Mouse (Mus musculus) liver, embryonic 11.5 days (tissue): ENCODE measurements at regions not wholly inside any gene's neighbourhood (a gene's known extent, or its start where the extent isn't known, plus 50 kb on each side); places are given as distances from the start of the nearest gene placed in this dataset.

Experiments
- ATAC-seq: fragments of 200-750 bp; cut with Nextera tagmentation; replicated peaks from 2 replicates; pipeline ENCODE4 v1.8.0; 2017; ENCODE audit warnings: moderate number of reproducible peaks, mild to moderate bottlenecking, moderate TSS enrichment, moderate library complexity; ENCODE audit not compliant: low FRiP score
- DNase-seq: peaks from one replicate; pipeline ENCODE4 v3.0.0-alpha.2; 2017; ENCODE audit warnings: low spot score
- H3K27ac ChIP-seq: fragments of 300-500 bp; sonication (generic); 2 replicates; pipeline ENCODE4 v1.5.1; 2014; ENCODE audit warnings: mild to moderate bottlenecking, low read depth, low read length, control low read depth
- H3K27me3 ChIP-seq: fragments of 300-500 bp; sonication (generic); replicated peaks from 2 replicates; pipeline ENCODE4 v1.6.1; 2014; ENCODE audit warnings: low read length, mixed read lengths; ENCODE audit not compliant: control insufficient read depth, insufficient read depth
- H3K36me3 ChIP-seq: fragments of 300-500 bp; sonication (generic); 2 replicates; pipeline ENCODE4 v1.6.1; 2014; ENCODE audit warnings: mild to moderate bottlenecking, low read length, moderate library complexity, mixed read lengths; ENCODE audit not compliant: control insufficient read depth, insufficient read depth
- H3K4me1 ChIP-seq: fragments of 300-500 bp; sonication (generic); replicated peaks from 2 replicates; pipeline ENCODE4 v1.6.1; 2014; ENCODE audit warnings: low read length, mixed read lengths; ENCODE audit not compliant: control insufficient read depth, insufficient read depth
- H3K4me2 ChIP-seq: fragments of 300-500 bp; sonication (generic); 2 replicates; pipeline ENCODE4 v1.6.1; 2014; ENCODE audit warnings: mild to moderate bottlenecking, control low read depth, moderate library complexity
- H3K4me3 ChIP-seq: fragments of 300-500 bp; sonication (generic); 2 replicates; pipeline ENCODE4 v1.5.1; 2014; ENCODE audit warnings: low read depth, low read length, control low read depth
- H3K9ac ChIP-seq: fragments of 300-500 bp; sonication (generic); 2 replicates; pipeline ENCODE4 v1.6.1; 2014; ENCODE audit warnings: low read depth, low read length, control low read depth
- H3K9me3 ChIP-seq: fragments of 300-500 bp; sonication (generic); 2 replicates; pipeline ENCODE4 v1.6.1; 2016; ENCODE audit warnings: low read length, inconsistent platforms, mixed read lengths; ENCODE audit not compliant: control insufficient read depth
- WGBS: fragments of 180-500 bp; shearing (Covaris S2); extraction: QIAGEN DNeasy Blood & Tissue Kit; methylation state at CpG from one replicate; pipeline ENCODE4 v1.1.7; 2014; 5-methylcytosine and 5-hydroxymethylcytosine counted together

DNA sequence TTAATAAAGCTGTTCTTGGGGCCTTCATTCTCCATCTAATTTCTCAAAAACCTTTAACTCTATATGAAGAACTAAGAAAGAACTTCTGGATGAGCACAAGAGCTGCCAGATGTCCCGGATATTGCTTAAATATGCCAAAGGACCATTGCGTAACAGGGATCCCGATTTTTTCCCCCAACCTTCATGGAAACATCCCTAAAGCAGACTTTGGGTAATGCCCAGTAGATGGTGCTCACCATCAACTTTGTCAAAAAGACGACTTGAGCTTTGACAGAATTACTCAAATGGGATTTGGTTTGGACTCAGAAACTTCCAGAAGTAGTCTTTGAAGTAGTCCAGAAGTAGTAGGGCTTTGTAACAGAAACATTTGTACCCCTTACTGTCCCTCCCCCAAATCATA is 89.5 kb upstream of the Cpne4 start:
- WGBS: 41% methylated on average over 4 of the region's 4 CpGs
- Histone ChIP-seq H3K9ac (no peak overlapping the region), H3K36me3 (no peaks in the 10 kb centered on the region), H3K4me2 (no peak overlapping the region), H3K27me3 (no peaks in the 10 kb centered on the region), H3K4me1 (no peaks in the 10 kb centered on the region), H3K4me3 (no peak overlapping the region), H3K27ac (no peak overlapping the region), H3K9me3 (no peaks in the 10 kb centered on the region)
- no peak for ATAC-seq
- no peak for DNase-seq

DNA sequence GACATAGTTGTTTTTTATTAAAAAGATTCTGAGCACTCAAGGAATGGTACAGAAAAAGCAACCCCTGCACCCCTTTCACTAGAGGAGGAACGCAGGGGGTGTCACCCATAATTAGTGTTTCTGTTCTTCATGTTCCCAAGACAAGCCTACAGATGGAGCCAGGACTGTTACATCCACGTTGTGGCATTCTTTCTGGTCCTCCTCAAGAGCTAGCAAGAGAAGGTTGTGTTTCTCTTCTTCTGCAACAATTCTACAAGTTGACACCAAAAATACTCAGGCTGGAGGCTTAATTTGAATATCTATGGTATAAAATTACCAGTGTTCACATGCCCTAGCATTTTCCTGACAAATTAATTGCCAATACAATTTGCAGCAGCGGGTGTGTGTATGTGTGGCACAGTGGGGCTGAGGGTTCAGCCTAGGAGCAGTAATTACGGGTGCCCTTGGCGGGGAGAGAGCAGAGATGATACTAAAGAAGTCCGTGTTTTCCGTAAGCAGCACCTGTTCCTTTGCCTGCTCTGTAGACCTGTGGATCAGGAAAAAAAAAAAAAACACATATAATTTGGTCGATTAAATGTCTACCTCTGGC is 98.4 kb upstream of the Cpne4 start:
- no peak overlapping the region for H3K9ac ChIP-seq
- no peak for DNase-seq
- H3K27me3 ChIP-seq: no peaks in the 10 kb centered on the region
- H3K4me1 ChIP-seq: no peaks in the 10 kb centered on the region
- H3K27ac ChIP-seq: no peak overlapping the region
- H3K36me3 ChIP-seq: no peaks in the 10 kb centered on the region
- no peak for ATAC-seq
- no peaks in the 10 kb centered on the region for H3K9me3 ChIP-seq
- no peak overlapping the region for H3K4me2 ChIP-seq
- 73% methylated on average over 8 of the region's 8 CpGs for WGBS
- no peak overlapping the region for H3K4me3 ChIP-seq

DNA sequence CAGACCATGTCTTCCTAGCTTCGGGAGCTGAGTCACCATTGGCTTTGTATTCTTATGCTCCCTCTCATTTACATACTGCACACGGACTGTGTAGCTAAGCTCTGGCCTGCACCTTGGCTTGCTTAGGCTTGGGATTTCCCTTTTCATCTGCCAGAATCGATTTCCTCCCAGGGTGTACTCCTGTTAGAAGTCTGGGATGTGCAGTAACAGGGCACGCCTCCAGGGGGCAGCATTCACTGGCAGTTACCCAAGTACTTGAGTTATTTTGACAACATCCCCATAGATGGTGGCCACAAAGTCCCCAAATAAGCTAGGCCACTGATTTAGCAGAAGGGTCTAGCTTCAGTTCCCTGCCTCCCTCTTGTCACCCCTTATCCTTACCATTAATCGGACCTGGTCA is 102.2 kb upstream of the Cpne4 start:
- no peak overlapping the region for H3K4me3 ChIP-seq
- no peaks in the 10 kb centered on the region for H3K27me3 ChIP-seq
- 49% methylated on average over 5 of the region's 5 CpGs for WGBS
- H3K27ac ChIP-seq: no peak overlapping the region
- ATAC-seq (no peak), DNase-seq (peak; percentile 33)
- H3K4me1 ChIP-seq: no peaks in the 10 kb centered on the region
- H3K4me2 ChIP-seq: no peak overlapping the region
- no peak overlapping the region for H3K9ac ChIP-seq
- H3K36me3 ChIP-seq: no peaks in the 10 kb centered on the region
- no peaks in the 10 kb centered on the region for H3K9me3 ChIP-seq

DNA sequence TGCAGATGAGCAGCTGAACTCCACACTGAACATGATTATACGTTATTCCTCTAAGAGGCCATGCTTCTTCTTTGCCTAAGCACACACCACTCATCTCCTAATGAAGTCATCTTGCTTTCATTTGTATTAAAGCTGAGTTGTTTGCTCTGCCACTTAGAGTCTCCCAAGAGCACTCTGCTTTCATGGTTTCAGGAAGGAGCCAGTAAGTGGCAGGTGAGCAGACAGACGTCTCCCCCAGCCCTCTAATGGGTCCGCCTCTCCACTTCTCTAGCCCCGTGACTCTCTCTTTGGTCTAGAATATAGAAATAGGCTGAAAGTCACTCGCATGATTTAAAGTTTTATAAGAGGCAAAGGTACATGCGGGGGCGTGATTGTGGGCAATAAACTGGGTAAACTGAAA is 103.8 kb upstream of the Cpne4 start:
- Histone ChIP-seq H3K9me3 (no peaks in the 10 kb centered on the region), H3K4me3 (no peak overlapping the region), H3K27me3 (no peaks in the 10 kb centered on the region), H3K4me1 (no peaks in the 10 kb centered on the region), H3K36me3 (no peaks in the 10 kb centered on the region), H3K4me2 (no peak overlapping the region), H3K27ac (no peak overlapping the region), H3K9ac (no peak overlapping the region)
- DNase-seq (no peak), ATAC-seq (no peak)
- WGBS: 73% methylated on average over 7 of the region's 7 CpGs

DNA sequence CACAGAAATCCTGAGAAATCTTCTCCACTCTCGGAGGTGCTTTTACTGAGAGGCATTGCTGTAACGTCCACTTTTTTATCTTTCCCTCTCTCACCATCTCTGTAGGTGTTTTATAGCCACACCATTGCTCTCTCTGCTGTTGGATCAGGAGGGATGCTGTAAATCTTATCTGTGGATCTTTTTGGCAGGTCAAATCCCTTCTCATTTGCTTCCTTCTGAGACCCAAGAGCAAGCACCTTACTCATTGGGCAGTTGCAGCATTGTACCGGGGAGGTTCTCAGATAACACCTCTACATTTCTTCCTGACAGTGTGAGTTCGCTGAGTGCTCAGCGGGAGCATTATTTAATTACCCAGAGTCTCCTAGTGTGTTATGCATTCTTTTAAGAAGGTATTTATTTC is 75.5 kb upstream of the Acpp start:
- Histone ChIP-seq H3K4me2 (no peak overlapping the region), H3K4me3 (no peak overlapping the region), H3K9me3 (no peaks in the 10 kb centered on the region), H3K4me1 (no peaks in the 10 kb centered on the region), H3K9ac (no peak overlapping the region), H3K27me3 (no peaks in the 10 kb centered on the region), H3K36me3 (no peaks in the 10 kb centered on the region), H3K27ac (no peak overlapping the region)
- ATAC-seq (no peak), DNase-seq (no peak)
- 29% methylated on average over 5 of the region's 5 CpGs for WGBS

DNA sequence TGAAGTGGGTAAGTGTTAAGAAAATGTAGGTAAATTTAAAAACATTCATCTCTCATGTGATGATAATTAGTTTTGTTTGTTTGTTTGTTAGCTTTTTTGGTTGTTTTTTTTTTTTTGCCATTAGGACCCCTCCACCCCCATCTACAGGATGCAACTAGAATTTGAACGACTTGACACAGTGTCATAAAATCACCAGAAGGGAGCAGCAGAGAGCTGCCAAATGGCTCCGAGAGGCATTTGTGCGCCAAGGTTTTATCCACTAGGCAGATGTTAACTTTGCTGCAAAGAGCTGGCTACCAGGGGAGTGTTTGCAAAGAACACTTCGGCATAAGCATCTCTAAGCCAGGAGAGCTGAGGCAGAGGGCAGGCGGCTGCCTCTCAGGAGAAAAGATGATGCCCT is 72.7 kb upstream of the Acpp start:
- no peaks in the 10 kb centered on the region for H3K9me3 ChIP-seq
- H3K27me3 ChIP-seq: no peaks in the 10 kb centered on the region
- WGBS: 6% methylated on average over 5 of the region's 5 CpGs
- no peak for ATAC-seq
- H3K4me3 ChIP-seq: no peak overlapping the region
- DNase-seq: peak; percentile 33
- H3K27ac ChIP-seq: no peak overlapping the region
- no peak overlapping the region for H3K9ac ChIP-seq
- H3K4me1 ChIP-seq: no peaks in the 10 kb centered on the region
- no peaks in the 10 kb centered on the region for H3K36me3 ChIP-seq
- peak overlapping the region; percentile 68; the same call in 1 of the 2 replicates for H3K4me2 ChIP-seq

DNA sequence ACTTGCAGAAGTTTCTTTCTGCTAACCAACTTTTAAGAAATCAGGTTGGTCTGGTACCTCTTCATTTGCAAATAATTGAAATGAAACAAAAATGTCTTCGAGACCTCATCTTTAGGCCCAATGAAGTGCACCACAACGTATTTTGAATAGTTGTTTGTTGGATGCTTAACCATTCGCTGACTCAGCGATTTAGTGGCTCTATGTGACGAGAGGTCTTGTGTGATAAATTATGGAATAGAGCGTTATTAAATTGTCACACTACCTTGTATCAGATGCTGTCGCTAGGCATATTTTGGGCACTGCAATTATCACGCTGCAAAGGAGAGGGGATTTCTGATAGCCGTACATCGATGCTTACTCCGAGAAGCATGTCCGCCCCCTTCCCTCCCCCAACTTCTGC is 71.8 kb upstream of the Acpp start:
- Histone ChIP-seq H3K27ac (no peak overlapping the region), H3K9ac (no peak overlapping the region), H3K36me3 (no peaks in the 10 kb centered on the region), H3K9me3 (no peaks in the 10 kb centered on the region), H3K4me1 (no peaks in the 10 kb centered on the region), H3K4me3 (peak overlapping the region; percentile 45), H3K27me3 (no peaks in the 10 kb centered on the region), H3K4me2 (peak overlapping the region; percentile 68)
- DNase-seq: no peak
- no peak for ATAC-seq
- 19% methylated on average over 12 of the region's 12 CpGs for WGBS

DNA sequence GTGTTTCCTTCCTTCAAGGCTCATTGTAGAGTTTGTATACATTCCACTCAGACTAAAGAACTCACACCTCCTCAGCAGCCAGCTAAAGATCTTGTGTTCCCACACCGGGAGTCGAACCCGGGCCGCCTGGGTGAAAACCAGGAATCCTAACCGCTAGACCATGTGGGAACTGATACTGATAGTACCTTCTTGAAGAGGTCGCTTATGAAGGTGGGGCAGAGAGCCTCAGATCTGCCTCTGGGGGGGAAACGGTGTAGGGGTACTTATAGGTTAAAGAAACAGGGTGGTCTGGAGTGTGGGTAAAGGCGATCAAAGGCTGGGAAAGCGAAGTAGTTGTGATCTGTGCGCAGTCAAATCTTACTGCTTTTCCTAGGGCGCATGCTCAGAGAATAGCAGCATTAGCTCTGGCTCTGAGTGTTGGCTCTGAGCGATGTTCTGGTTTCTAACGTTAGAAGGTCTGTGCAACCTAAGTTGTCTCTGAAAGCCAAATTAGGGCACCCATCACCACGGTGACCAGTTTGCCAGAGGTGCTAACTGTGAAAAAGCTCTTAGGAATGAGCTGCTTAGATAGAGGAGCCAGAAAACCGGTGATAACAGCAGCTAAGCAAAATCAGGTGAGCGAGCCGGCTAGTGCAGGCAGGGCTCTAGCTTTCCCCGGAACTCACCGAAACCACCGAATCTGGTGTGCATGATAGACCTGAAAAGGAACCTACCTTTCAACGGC is 71.2 kb upstream of the Acpp start:
- ATAC-seq (peak; percentile 81), DNase-seq (peak; percentile 66)
- no peak overlapping the region for H3K27ac ChIP-seq
- peak overlapping the region; percentile 68 for H3K4me2 ChIP-seq
- no peak overlapping the region for H3K9ac ChIP-seq
- WGBS: 13% methylated on average over 21 of the region's 21 CpGs
- peak overlapping the region; percentile 45 for H3K4me3 ChIP-seq
- H3K9me3 ChIP-seq: no peaks in the 10 kb centered on the region
- no peaks in the 10 kb centered on the region for H3K36me3 ChIP-seq
- H3K4me1 ChIP-seq: no peaks in the 10 kb centered on the region
- no peaks in the 10 kb centered on the region for H3K27me3 ChIP-seq
